Mouse (Mus musculus) lung, postnatal 0 days (tissue): ENCODE measurements at regions not wholly inside any gene's neighbourhood (a gene's known extent, or its start where the extent isn't known, plus 50 kb on each side); places are given as distances from the start of the nearest gene placed in this dataset.

ENCODE experiments used
- CTCF ChIP-seq: IDR thresholded peaks from 2 replicates; pipeline ENCODE4 v1.5.1; 2016; ENCODE audit warnings: antibody characterized with exemption, mild to moderate bottlenecking
- EP300 ChIP-seq: IDR thresholded peaks from 2 replicates; pipeline ENCODE4 v1.6.1; 2016; ENCODE audit warnings: antibody characterized with exemption, mild to moderate bottlenecking, control low read depth

- TF ChIP-seq CTCF (no peak), EP300 (no peak)
These were observed 274.3 kb upstream of the Rtl1 start for GRCm38 (mm10) chr12:109874466-109874865.
